Mouse (Mus musculus) olfactory bulb, adult 2 months (tissue): ENCODE results near the gene Grm1.

ENCODE experiments used
- CTCF ChIP-seq: fragments of 200-500 bp; IDR thresholded peaks from 2 replicates; pipeline ENCODE4 v1.5.1; 2012; ENCODE audit warnings: low read depth, mild to moderate bottlenecking, low read length, moderate library complexity; ENCODE audit not compliant: insufficient read depth
- POLR2A ChIP-seq: fragments of 200-500 bp; IDR thresholded peaks from 2 replicates; pipeline ENCODE4 v1.6.1; 2012; ENCODE audit warnings: mild to moderate bottlenecking, low read depth, low read length, moderate library complexity; ENCODE audit not compliant: insufficient read depth

GRCm38 (mm10) chr10:11013653-11014052 lies 68.5 kb downstream of the Grm1 start:
- no peak for TF ChIP-seq POLR2A
- no peak for TF ChIP-seq CTCF
